Mouse (Mus musculus): ENCODE data around the gene Gm7324.
"Not testable (repeated sequence)": the region's sequence is repeated elsewhere in the genome, so short reads cannot be mapped to it uniquely, and the experiment has no call there.

- not testable (repeated sequence) for TF ChIP-seq POLR2A (IDR thresholded peaks at IDR 0.05; ENCODE audit: low read depth, low read length); CTCF (IDR thresholded peaks at IDR 0.05; ENCODE audit: extremely low read depth, insufficient read length, insufficient replicate concordance, low read depth, low read length)
Measured at GRCm38 (mm10) chr14:43677099-43677498, 20.5 kb upstream of the Gm7324 start, which contains the start of gene Gm8165.
